Mouse (Mus musculus) small intestine, adult 2 months (tissue): ENCODE data around the gene D930007J09Rik.

Experiments used
- CTCF ChIP-seq: fragments of 200-500 bp; IDR thresholded peaks from 2 replicates; pipeline ENCODE4 v1.5.1; 2012; ENCODE audit warnings: low read depth, mild to moderate bottlenecking, control low read depth, inconsistent platforms, low read length, moderate library complexity, mixed read lengths; ENCODE audit not compliant: insufficient replicate concordance, insufficient read length; ENCODE audit errors: extremely low read depth
- POLR2A ChIP-seq: fragments of 200-500 bp; IDR thresholded peaks from 2 replicates; pipeline ENCODE4 v1.6.1; 2012; ENCODE audit warnings: low read depth, mild to moderate bottlenecking, control low read depth, inconsistent platforms, low read length, moderate library complexity

- TF ChIP-seq CTCF (no peak), POLR2A (no peak)
Observed at GRCm38 (mm10) chr13:32846221-32846620, 43.6 kb upstream of the D930007J09Rik start.
